Mouse (Mus musculus) kidney, postnatal 25 days (tissue): Measurements from ENCODE around the gene Psmd13.

Source experiments
- DNase-seq, 2 experiments: peaks; one replicate each; pipeline ENCODE4 v3.0.0; 2021; ENCODE audit warnings: mixed read lengths in 2 of 2

The Psmd13 gene

GRCm38 (mm10) chr7:140856785-140857549, 24.8 kb upstream of the Psmd13 start, which contains the start of gene Ric8a:
Gene Ric8a, plus strand, starts transcription at chr7:140856957.
- DNase-seq: peak; percentile 88 to 96

GRCm38 (mm10) chr7:140857550-140858505, 23.9 kb upstream of the Psmd13 start, which contains the start of gene Bet1l:
Gene Bet1l, minus strand, starts transcription at chr7:140857577.
- DNase-seq: peak in 1 of 2 experiments; percentile 33

- DNase-seq: no peak
Measured at GRCm38 (mm10) chr7:140858746-140859145, 23.0 kb upstream of the Psmd13 start.

GRCm38 (mm10) chr7:140859997-140860396, 21.8 kb upstream of the Psmd13 start:
- no peak for DNase-seq

- peak in 1 of 2 experiments; percentile 38 for DNase-seq
Measured at GRCm38 (mm10) chr7:140860728-140861127, 21.0 kb upstream of the Psmd13 start.

- DNase-seq: peak in 1 of 2 experiments; percentile 29
Measured at GRCm38 (mm10) chr7:140864761-140865160, 17.0 kb upstream of the Psmd13 start.

- peak in 1 of 2 experiments; percentile 13 for DNase-seq
Measured at GRCm38 (mm10) chr7:140874224-140874623, 7.5 kb upstream of the Psmd13 start.

- peak in 1 of 2 experiments; percentile 28 for DNase-seq
Measured at GRCm38 (mm10) chr7:140877364-140877763, 4.4 kb upstream of the Psmd13 start.

GRCm38 (mm10) chr7:140879355-140879754, 2.4 kb upstream of the Psmd13 start:
- peak in 1 of 2 experiments; percentile 16 for DNase-seq

- peak; percentile 66 to 78 for DNase-seq
Measured at GRCm38 (mm10) chr7:140880419-140880818, 1.3 kb upstream of the Psmd13 start.

- DNase-seq: peak; percentile 30 to 72
Measured at GRCm38 (mm10) chr7:140880865-140881515, 778 bp upstream of the Psmd13 start.

GRCm38 (mm10) chr7:140882469-140882803, 668 bp downstream of the Psmd13 start:
- DNase-seq: no peak

GRCm38 (mm10) chr7:140890636-140891035, 8.9 kb downstream of the Psmd13 start:
- peak in 1 of 2 experiments; percentile 26 for DNase-seq

- peak in 1 of 2 experiments; percentile 8 for DNase-seq
Measured at GRCm38 (mm10) chr7:140894031-140894430, 12.3 kb downstream of the Psmd13 start.

- DNase-seq: no peak
Measured at GRCm38 (mm10) chr7:140894611-140895010, 12.8 kb downstream of the Psmd13 start.

- DNase-seq: no peak
Measured at GRCm38 (mm10) chr7:140897863-140898262, 16.1 kb downstream of the Psmd13 start.

GRCm38 (mm10) chr7:140899121-140899520, 17.4 kb downstream of the Psmd13 start:
- no peak for DNase-seq

GRCm38 (mm10) chr7:140900220-140900619, 18.5 kb downstream of the Psmd13 start, which contains the start of gene Cox8b:
Gene Cox8b, minus strand, starts transcription at chr7:140900446.
- no peak for DNase-seq

- DNase-seq: peak in 1 of 2 experiments; percentile 58
Measured at GRCm38 (mm10) chr7:140902036-140902875, 20.5 kb downstream of the Psmd13 start.

GRCm38 (mm10) chr7:140903212-140903611, 21.4 kb downstream of the Psmd13 start:
- DNase-seq: peak; percentile 80 to 90

GRCm38 (mm10) chr7:140905642-140906081, 23.9 kb downstream of the Psmd13 start:
- DNase-seq: peak in 1 of 2 experiments; percentile 54

GRCm38 (mm10) chr7:140907131-140907530, 25.4 kb downstream of the Psmd13 start:
- no peak for DNase-seq
